Mouse (Mus musculus) embryonic fibroblast, embryonic 13.5 days (primary cell): ENCODE results near the gene Rab3il1.

Experiments
- CTCF ChIP-seq: IDR thresholded peaks from 2 replicates; pipeline ENCODE4 v1.5.1; 2011; ENCODE audit warnings: mild to moderate bottlenecking, control low read depth, low read length, moderate library complexity, borderline replicate concordance; ENCODE audit not compliant: insufficient read depth
- POLR2A ChIP-seq: IDR thresholded peaks from 2 replicates; pipeline ENCODE4 v1.6.1; 2011; ENCODE audit warnings: low read depth, mild to moderate bottlenecking, control low read depth, low read length, moderate library complexity

GRCm38 (mm10) chr19:9987593-9987992 lies 13.9 kb upstream of the Rab3il1 start:
- TF ChIP-seq POLR2A, result no peak
- TF ChIP-seq CTCF, result no peak
